Mouse (Mus musculus) ZHBTc4 (cell line): ENCODE results near the gene March6.
A peak's percentile ranks its signal among the peaks of the same experiment; 100 is the strongest.

Experiments
- DNase-seq: peaks from one replicate; pipeline ENCODE4 v3.0.0-alpha.2; 2011; ENCODE audit warnings: low read depth, low spot score

March6 gene

DNA sequence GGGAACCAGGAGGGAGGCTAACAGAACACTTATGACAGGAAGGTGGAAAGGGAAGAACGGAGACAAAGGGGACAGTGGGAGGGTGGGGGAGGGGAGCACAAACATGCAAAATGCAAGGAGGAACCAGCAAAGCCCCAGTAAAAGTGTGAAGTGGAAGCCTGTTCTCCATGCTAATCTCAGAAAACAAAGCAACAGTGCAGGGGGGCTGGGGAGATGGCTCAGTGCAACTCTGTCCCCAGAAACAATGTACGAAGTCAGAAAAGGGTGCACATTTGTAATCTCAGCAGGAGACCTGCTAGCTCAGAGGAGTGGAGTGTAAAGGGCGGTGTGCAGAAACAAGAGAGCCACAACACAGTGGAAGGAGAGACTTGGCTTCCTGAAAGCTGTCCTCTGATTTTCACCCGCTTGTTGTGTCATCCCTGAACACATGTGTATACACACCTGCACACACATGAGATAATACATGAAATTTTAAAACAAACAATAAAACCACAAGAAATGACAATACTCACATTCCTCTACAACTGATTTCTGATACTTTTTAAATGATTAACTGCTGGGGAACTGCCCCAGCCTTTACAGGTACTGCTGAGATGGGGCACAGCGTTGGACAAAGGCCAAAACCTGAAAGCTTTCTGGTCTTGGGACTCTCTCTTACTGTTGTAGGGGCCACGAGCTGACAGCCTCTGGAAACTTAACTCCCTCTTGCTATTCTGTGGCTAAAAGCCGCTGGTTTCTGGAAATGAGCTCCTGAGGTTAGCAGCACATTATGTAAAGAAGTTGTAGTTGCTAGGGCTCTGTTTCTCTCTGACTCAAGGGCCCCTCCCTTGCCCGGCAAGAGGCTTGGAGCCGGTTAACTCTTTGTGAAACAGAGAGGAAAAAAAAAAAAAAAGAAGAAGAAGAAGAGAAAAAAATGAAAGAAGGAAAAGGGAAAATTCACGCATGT lies 11.4 kb upstream of the March6 start:
- DNase-seq: peak; percentile 83

DNA sequence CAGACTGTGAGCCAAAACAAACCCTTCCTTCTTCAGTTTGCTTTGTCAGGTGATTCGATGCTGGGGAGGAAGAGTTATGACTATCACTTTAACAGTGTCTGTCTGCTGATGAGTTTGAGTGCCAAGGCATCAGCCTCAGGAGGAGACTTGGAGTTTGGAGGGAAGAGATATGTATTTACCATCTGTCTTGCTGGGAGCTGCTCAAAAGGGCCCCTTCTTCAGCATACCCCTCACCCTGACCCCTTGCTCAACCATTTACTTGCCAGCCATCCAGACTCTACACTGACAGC lies 9.6 kb upstream of the March6 start:
- no peak for DNase-seq

- no peak for DNase-seq
These were observed 9.0 kb upstream of the March6 start for GRCm38 (mm10) chr15:31539643-31540512.

- DNase-seq: no peak
These were observed 7.5 kb upstream of the March6 start for GRCm38 (mm10) chr15:31538346-31538745.

DNA sequence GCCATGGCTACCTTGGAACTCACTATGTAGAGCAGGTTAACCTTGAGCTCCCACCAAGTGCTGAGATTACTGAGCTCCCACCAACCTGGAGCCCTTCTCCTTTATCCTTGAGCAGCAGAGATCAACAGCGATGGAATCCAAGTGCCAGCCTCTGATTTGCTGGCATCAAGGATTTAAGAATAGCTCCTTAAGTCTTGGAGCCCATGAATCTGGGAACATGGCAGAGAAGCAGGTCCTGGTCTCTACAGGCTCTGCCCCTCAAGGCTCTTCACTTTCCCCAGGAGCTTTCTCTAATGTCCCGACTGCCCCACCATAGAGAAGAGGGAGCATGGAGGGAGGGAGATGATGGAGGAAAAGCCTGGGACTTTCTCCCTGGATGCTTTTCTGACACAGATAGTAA lies 6.9 kb upstream of the March6 start:
- DNase-seq: no peak

DNA sequence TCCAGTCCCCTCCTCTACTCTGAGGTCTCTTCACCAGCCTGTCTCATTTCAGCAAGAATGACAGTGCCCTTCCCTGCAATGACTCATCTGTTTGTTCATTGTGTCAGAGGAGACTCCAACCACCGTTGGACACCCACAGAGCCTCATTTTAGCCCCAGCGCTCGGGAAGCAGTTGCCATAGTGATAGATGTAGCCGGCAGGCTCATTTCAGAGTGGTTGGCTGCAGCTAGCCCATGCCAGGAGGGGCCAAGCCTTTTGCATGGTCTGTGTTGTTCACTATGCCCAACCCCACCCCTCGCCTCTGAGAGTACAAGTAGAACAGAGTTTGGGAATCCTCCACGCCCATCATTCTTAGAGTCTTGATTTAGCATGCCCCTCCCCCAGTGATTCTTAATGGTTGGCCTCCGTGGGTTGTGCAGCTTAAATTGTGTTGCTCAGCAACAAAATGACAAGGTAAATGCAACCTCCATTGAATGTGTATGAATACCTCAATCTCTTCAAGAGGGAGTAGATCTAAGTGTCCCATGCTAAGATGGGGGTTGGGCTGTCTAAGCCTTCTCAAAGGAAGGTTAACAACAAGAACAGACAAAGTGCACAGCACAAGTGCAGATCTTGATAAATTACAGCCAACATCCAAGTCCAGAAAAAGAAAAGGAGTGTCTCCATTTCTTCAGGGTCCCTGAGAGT lies 5.3 kb upstream of the March6 start:
- peak; percentile 79 for DNase-seq

DNA sequence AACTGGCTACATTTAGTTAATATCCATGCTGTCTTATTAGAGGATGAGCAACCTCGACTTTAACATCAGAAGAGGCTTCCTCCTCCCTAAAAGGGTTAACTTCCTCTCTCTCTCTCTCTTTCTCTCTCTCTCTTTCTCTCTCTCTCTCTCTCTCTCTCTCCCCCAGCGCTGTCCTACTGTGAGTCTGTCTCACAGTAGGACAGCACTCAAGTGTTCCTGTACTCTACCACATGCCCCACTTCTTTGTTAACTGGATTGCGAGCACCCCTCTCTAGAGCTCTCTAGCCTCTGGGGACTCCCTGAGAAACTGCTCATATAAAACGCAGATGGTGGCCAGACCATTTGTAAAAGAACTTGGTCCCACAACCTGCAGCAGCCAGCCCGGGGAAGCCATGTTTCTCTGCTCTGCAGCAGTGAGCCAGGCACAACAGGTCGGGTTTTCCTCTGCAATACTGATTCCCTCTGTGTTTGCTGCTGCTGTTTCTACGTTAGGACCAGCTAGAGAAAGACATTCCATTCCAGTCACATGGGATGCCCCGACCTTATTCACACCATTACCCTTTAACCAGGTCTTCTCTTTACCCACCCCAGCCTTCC lies 4.5 kb upstream of the March6 start:
- DNase-seq: no peak

DNA sequence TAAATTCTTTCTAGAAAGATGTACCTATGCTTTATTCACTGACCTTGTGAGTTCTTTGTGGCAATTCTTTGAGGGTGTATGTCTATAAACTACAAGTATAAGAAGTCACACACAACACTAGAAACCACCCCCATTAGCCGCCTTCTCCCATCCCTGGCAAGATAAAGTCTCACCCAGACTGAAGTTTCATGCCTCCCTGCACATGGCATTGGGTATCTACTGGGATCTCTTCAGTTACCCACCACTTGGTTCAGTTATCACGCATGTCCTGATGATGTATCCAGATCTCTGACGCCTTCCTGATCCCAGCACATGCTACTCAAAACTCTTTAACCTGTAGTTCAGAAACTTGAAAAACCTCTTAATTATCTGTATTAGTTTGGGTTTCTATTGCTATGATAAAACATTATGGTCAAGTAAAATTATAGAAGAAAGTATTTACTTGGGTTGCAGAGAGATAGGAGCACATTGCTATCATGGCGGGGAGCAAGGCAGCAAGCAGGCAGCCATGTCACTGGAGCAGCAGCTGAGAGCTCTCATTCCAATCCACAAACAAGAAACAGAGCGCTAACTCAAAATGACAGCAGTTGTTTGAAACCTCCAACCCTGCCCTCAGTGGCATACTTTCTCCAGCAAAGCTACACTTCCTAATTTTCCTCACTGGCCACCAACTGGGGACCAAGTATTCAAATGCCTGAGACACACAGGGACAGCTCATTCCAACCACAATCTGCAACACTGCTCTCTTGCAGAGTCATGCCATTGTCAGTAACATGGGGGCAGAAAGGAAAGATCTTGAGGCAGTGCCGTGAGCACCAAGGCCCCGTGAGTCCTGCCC lies 3.8 kb upstream of the March6 start:
- no peak for DNase-seq

DNA sequence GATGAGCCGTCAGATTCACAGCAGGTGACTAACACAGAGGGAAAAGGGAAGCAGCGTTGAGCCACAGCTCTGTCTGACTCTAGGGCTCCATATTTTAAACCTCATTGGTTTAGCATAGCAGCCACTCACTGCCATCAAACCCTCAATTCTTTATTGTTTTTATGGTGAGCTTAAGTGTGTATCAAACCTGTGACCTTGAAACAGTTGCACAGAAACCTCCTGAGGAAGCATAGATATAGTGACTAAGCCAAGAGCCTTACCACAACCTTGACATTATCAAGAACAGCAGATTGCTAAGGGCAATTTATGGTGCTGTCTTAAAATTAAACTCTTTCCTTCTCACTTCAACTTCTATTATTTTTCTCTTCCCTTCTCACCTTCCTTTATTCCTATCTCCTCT lies 2.7 kb upstream of the March6 start:
- no peak for DNase-seq

DNA sequence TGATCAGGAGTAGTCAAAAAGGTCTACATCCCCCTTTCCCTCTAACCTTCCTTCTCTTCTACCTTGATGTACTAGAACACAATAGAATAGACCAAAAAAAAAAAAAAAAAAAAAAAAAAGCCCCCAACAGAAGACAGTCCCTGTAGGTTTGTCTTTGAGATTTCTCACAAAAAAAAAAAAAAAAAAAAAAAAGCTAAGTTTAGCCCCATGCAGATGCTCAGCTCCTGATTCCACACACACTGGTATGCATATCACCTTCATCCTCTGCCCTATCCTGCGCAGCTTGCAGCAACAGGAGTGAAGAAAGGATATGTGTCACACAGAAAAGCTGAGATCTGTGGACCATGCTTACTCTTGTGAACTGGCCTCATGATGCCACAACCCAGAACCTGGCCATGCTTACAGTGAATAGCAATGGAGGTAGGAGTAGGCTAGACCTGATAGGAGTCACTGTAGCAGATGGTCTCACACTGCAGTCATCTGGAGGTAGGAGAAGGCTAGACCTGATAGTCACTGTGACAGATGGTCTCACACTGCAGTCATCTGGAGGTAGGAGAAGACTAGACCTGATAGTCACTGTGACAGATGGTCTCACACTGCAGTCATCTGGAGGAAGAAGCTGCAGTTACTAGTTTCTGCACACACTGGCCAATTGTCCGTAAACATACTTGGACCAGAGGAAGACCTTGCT lies 1.6 kb upstream of the March6 start:
- no peak for DNase-seq

DNA sequence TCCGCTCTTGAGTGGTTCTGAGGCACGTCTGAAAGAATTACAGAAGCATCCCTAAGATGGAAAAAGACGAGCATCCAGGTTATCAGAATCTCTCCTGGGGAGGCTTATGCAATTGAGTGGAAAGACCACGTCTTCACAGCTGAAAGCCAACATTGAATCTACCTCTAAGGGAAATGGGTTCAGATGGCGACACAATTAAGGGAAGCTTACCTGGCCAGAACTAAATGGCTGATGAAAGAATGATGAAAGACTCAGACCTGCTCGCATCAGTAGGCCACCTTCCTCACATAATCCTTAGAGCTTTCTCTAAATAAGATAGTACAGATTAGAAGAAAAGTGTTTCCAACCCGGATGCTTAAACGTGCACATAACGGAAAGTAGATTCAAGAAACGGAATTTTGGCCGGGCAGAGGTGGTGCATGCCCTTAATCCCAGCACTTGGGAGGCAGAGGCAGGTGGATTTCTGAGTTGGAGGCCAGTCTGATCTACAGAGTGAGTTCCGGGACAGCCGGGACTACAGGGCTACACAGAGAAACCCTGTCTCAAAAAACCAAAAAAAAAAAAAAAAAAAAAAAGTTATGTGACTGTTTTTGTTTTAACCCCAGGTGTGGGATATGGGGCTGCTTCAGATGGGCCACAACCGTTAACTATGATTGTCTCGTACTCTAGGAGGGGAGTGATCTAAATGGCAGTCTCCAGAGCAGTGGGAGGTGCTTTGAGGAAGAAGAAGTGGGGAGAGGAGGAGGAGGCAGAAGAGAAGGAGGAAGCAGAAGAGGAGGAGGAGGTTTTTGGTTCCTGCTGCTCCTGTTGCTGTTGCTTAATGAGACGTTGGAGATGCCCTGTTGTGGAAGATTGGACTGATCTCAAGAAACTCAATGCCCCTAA lies 835 bp upstream of the March6 start:
- DNase-seq: no peak

DNA sequence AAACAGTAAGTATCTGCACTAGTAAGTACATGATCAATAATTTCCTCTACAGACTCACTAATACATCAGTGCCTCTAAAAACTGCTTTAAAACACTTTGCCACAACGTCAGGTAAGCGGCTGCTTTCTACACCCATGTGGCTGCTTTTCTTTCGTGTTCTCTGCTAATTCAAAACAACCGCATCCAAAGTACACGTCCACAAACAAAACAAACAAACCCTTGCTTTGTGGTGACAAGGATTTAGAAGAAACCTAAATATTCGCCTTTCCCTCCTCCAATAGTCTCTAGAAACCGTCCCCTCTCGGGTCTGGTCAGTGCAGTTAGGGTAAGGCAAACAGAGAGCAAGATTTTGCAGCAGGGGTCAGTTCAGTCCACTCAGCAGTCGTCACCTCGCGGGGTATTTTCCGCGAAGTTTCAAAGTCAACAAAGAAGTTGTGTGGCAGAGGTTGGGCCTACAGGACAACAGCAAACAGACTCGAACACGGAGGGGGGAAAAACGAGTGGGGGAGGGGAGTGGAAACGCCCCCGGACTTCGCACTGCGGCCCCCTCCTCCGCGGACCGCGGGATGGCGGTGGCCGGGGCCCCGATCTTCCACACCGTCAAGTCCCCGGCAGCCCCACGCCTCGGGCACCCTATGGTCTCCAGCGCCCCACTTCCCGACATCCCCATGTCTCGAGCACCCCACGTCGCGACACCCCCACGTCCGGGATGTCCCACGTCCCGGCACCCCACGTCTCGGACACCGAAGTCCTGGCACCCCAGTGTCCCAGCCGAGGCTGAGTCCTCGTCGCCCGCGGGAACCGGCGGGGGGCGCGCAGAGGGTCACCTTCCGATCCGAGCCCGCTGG lies 818 bp downstream of the March6 start:
- no peak for DNase-seq

- DNase-seq: no peak
These were observed 1.8 kb downstream of the March6 start for GRCm38 (mm10) chr15:31529103-31529502.

- DNase-seq: no peak
These were observed 2.4 kb downstream of the March6 start for GRCm38 (mm10) chr15:31528477-31528876.

DNA sequence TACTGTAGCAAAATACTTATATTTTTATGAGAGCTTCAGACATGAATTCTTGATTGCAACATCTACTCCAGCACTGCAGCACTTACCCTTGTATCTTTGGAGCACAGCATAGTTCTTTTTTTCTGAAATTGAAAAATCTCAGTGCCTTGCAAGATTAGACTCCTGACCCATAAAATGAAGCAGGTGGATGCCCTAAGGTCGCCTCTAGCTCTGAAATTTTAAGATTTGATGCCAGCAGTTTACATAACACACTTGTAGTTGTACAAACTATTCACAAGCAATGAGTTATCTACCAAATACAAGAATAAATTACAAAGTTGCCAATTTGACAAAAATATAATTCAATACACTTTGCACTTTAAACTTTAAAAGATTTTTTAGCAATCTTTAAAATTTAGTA lies 4.4 kb downstream of the March6 start:
- no peak for DNase-seq

GRCm38 (mm10) chr15:31519000-31519399 lies 11.9 kb downstream of the March6 start:
- peak; percentile 21 for DNase-seq

DNA sequence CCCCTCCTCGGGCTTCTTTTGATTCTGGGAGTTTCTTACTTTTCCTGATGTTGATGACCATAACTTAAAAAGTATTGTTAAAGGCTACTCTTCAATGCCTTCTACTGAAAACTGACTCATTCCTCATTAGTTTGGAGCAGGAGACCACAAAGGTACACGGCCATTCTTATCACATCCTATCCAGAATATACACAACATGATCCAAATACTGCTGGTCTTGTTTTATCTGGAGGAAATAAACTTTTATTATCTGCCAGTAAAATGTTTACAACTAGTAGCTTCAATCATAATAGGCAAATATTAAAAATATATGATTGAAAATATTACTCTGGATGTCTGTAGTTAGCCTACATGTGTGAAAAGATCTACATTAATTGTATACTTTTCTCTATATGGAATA lies 12.5 kb downstream of the March6 start:
- DNase-seq: no peak

DNA sequence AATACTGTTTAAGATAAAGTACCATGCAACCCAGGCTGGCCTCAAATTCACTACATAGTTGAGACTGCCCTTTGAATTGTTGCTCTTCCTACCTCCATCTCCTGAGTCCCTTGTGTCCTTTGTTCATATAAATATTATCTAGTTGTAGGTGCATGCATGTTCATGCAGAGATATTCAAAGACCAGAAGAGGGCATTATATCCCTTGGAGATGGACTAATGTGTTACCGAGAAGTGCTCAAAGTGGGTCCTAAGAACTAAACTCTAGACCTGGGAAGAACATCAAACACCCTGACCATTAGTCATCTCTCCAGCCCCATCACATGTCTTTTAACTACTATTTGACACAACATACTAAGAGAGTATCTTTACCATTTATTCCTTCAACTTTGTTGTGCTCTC lies 13.7 kb downstream of the March6 start:
- no peak for DNase-seq
